Mouse (Mus musculus) forebrain, embryonic 14.5 days (tissue): ENCODE data around the gene Ano6. TPM values are rescaled to one million over a fixed set of nuclear protein-coding genes. Genes with fewer than 3 reads are reported as not detected.

Source experiments
- ATAC-seq: fragments of 200-750 bp; cut with Nextera tagmentation; 2 replicates; pipeline ENCODE4 v1.8.0; 2017; ENCODE audit warnings: mild to moderate bottlenecking, moderate library complexity
- DNase-seq: peaks from one replicate; pipeline ENCODE4 v3.0.0-alpha.2; 2015; ENCODE audit warnings: low spot score
- H3K27ac ChIP-seq: fragments of 300-500 bp; sonication (generic); 2 replicates; pipeline ENCODE4 v1.5.1; 2014; ENCODE audit warnings: low read depth, mild to moderate bottlenecking, control low read depth, low read length, moderate library complexity
- H3K27me3 ChIP-seq: fragments of 300-500 bp; sonication (generic); replicated peaks from 2 replicates; pipeline ENCODE4 v1.6.1; 2014; ENCODE audit warnings: low read length, control low read depth, mixed read lengths; ENCODE audit not compliant: control insufficient read depth, insufficient read depth
- H3K36me3 ChIP-seq: fragments of 300-500 bp; sonication (generic); 2 replicates; pipeline ENCODE4 v1.6.1; 2014; ENCODE audit warnings: low read length, control low read depth; ENCODE audit not compliant: control insufficient read depth, insufficient read depth
- H3K4me1 ChIP-seq: fragments of 300-500 bp; sonication (generic); 2 replicates; pipeline ENCODE4 v1.6.1; 2014; ENCODE audit warnings: antibody characterized with exemption, low read length, control low read depth; ENCODE audit not compliant: control insufficient read depth, insufficient read depth
- H3K4me2 ChIP-seq: fragments of 300-500 bp; sonication (generic); 2 replicates; pipeline ENCODE4 v1.6.1; 2014; ENCODE audit warnings: mild to moderate bottlenecking, control low read depth, low read length
- H3K4me3 ChIP-seq: fragments of 300-500 bp; sonication (generic); 2 replicates; pipeline ENCODE4 v1.5.1; 2014; ENCODE audit warnings: low read depth, low read length, control low read depth
- H3K9ac ChIP-seq: fragments of 300-500 bp; sonication (generic); 2 replicates; pipeline ENCODE4 v1.6.1; 2014; ENCODE audit warnings: mild to moderate bottlenecking, low read length, control low read depth, moderate library complexity
- H3K9me3 ChIP-seq: fragments of 300-500 bp; sonication (generic); replicated peaks from 2 replicates; pipeline ENCODE4 v1.6.1; 2016; ENCODE audit warnings: low read length, control low read depth, mixed read lengths; ENCODE audit not compliant: control insufficient read depth
- WGBS: fragments of 180-500 bp; shearing (Covaris S2); extraction: QIAGEN DNeasy Blood & Tissue Kit; methylation state at CpG from one replicate; pipeline ENCODE4 v1.1.7; 2014; 5-methylcytosine and 5-hydroxymethylcytosine counted together
- polyA plus RNA-seq: library from polyadenylated mRNA; unstranded; fragments of >200 nt; fragmentation: Nextera tagmentation; extraction: Ambion mirVana; gene quantifications from 2 replicates; pipeline ENCODE4 v1.2.1, GENCODE M21; 2014

Gene Ano6
- polyA plus RNA-seq, 1 experiment from 2014 or later, result 14.6 TPM

DNA sequence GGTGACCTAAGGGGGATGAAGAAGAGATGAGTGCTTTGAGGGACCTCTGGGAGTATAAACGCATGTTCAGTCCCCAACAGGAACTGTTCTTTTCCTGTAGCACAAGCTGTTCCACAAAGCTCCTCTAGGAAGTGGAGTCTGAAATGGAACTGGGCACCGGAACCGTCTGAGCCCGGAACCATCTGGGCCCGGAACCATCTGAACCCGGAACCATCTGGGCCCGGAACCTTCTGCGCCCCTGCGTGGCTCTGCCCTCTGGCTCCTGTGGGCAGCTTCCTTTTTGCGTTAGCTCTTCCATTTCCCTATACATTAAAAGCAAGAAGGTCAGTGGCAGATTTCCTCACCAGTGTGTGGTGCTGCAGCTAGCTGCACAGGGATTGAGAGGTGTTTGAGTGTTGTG lies 85.3 kb downstream of the Ano6 start:
- Histone ChIP-seq H3K9me3 (no peaks in the 10 kb centered on the region), H3K27ac (no peak overlapping the region), H3K4me2 (no peak overlapping the region), H3K4me1 (no peaks in the 10 kb centered on the region), H3K27me3 (no peaks in the 10 kb centered on the region), H3K4me3 (no peak overlapping the region), H3K36me3 (no peaks in the 10 kb centered on the region), H3K9ac (no peak overlapping the region)
- ATAC-seq (no peak), DNase-seq (no peak)
- WGBS, result 94% methylated on average over 10 of the region's 10 CpGs

DNA sequence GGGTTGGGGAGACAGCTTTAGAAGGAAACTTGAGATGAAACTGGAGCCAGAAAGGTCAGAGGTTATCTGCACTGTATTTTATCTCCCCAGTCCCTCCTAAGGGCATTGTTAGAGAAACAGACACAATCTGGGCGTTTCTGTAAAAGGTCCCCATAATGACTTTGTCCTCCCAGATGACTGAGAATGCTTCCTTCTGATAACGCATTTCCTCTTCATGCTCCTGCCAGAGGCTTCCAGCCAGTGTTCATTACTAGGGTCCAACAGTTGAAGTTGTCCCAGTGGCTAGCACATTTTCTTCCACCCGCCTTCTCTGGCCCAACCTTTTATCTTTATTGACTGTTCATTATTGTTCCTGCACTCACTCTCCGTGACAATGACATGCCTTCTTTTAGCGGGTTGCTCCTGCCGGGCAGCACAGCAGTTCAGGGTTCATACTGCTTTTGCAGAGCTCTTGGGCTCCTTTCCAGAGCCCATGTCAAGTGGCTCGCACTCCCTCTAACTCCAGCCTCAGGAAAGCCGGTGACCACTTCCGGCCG lies 90.0 kb downstream of the Ano6 start:
- DNase-seq (no peak), ATAC-seq (no peak)
- no peak overlapping the region for H3K9ac ChIP-seq
- no peak overlapping the region for H3K4me2 ChIP-seq
- H3K4me3 ChIP-seq, result no peak overlapping the region
- 60% methylated on average over 10 of the region's 10 CpGs for WGBS
- no peaks in the 10 kb centered on the region for H3K27me3 ChIP-seq
- no peaks in the 10 kb centered on the region for H3K9me3 ChIP-seq
- H3K4me1 ChIP-seq, result no peaks in the 10 kb centered on the region
- no peak overlapping the region for H3K27ac ChIP-seq
- no peaks in the 10 kb centered on the region for H3K36me3 ChIP-seq

DNA sequence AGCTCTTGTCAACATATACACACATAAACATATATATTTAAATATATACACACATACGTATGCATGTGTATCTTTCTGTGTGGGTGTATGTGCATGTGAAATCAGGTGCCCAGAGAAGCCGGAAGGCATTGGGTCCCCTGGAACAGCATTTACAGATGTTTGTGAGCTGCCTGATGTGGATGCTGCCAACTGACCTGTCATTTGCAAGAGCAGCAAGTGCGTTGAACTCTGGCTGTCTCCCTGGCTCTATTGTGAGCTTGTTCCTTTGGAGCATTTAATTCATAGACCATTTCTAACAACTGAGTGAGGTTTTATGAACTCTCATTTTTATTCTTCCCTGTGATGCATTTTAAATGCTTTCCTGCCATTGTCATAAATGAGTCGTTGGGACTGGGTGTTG lies 91.8 kb downstream of the Ano6 start:
- no peak overlapping the region for H3K27ac ChIP-seq
- H3K9me3 ChIP-seq, result no peaks in the 10 kb centered on the region
- 93% methylated on average over 4 of the region's 4 CpGs for WGBS
- H3K4me1 ChIP-seq, result no peaks in the 10 kb centered on the region; the same call in 1 of the 2 replicates
- no peaks in the 10 kb centered on the region for H3K27me3 ChIP-seq
- DNase-seq, result no peak
- ATAC-seq, result no peak
- H3K4me2 ChIP-seq, result no peak overlapping the region
- H3K4me3 ChIP-seq, result no peak overlapping the region
- H3K36me3 ChIP-seq, result no peaks in the 10 kb centered on the region
- no peak overlapping the region for H3K9ac ChIP-seq

DNA sequence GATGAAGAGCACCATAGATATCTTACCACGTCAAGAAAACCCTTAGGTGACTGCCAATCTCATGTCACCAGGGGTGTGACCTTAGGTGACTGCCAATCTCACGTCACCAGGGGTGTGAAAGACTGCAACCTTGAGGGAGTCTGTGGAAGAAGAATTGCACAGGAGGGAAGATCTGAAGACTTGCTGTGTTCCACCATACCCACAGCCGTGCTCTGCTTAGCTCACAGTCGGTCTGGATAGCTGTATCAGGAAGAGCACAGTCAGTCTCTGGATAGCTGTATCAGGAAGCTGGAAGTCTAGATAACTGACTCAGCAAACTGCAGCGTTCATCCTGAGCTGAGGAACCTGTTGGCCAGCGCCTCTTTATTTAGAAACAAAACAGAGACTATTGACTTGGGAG lies 92.9 kb downstream of the Ano6 start:
- WGBS, result 84% methylated on average over 6 of the region's 6 CpGs
- ATAC-seq (no peak), DNase-seq (no peak)
- Histone ChIP-seq H3K4me2 (no peak overlapping the region), H3K4me3 (no peak overlapping the region), H3K27ac (no peak overlapping the region), H3K9me3 (no peaks in the 10 kb centered on the region), H3K27me3 (no peaks in the 10 kb centered on the region), H3K4me1 (no peaks in the 10 kb centered on the region; the same call in 1 of the 2 replicates), H3K9ac (no peak overlapping the region), H3K36me3 (no peaks in the 10 kb centered on the region)

DNA sequence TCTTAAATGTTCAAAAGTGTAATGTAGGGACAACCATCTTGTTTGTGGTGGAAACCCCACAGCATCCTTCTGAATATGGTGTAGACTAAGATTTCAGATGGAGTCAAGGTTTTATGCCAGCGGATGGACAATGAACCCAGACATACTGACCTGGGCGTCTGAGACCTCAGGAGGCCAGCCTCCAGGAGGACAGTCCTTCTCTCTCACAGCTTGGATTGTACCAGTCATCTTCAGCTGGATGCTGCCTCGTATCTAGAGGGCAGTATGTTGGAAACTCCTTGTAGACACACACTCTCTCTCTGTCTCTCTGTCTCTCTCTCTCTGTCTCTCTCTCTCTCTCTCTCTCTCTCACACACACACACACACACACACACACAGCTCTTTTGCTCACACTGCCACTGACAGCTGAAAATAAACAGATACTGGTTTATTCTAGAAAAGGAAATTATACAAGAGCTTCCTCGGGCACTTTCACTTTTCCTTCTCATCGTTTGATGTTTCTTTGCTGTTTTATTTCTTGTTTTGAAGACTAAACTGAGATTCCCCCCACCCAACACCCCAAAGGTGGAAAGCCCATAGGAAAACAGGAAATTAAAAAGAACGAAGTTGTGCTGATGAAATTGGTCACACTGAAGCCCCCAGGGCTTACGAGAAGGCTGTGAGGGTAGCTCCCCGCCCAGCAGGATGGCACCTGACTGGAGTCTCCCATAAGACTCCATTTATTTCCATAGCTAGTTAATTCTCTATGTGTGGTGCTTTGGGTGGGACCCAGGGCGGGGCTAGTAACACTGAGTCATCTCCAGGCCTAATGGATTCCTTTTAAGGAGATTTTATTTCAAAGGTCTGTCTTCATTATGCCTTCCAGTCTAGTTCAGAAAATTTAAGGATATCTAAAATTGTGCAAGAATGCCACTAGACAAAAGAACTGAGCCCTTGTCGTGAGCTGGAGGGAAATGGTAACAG lies 94.3 kb downstream of the Ano6 start:
- H3K4me1 ChIP-seq, result no peaks in the 10 kb centered on the region; the same call in 1 of the 2 replicates
- no peak overlapping the region for H3K27ac ChIP-seq
- H3K4me3 ChIP-seq, result no peak overlapping the region
- H3K4me2 ChIP-seq, result no peak overlapping the region
- H3K36me3 ChIP-seq, result no peaks in the 10 kb centered on the region
- ATAC-seq (no peak), DNase-seq (no peak)
- WGBS, result 95% methylated on average over 10 of the region's 10 CpGs
- H3K9me3 ChIP-seq, result no peaks in the 10 kb centered on the region
- no peak overlapping the region for H3K9ac ChIP-seq
- no peaks in the 10 kb centered on the region for H3K27me3 ChIP-seq

DNA sequence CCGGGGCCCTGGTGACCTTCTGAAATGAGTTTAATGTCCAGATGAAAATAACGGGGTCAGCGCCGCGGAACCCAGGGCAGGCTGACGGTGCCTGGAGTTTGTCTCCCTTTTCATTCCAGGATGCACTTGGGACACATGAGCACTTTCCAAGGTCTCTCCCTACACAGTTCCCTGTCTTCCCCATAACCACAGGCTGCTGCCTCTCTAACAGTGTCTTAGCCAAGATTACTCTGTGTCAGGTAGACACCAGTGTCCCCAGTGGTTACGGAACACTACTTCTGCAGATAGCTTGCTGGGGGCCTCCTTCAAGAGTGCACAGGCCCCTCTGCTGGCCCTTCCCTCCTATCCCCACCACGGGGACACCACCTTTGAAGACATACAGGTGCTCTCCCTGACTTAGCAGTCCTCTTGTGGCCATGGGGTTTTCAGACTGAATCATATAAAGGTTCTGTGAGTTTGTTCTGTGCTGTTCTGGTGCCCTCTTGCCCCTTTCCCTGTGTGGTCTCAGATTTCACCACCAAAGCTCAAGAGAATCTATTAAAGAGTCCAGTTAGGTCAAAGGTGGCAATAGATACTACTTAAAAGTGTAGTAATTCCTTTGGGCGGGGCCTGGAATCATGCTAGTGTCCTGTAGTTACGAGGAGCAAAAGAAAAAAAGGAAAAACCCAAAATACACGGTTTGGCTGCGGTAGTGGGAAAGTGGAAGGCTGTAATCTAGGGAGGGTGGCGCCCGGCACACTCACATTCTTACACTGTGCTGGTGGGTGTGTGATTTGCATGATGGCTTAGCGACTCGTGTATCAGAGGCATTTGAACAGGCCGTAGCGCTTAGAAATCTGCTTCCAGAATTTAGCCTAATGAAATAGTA lies 95.5 kb downstream of the Ano6 start:
- Histone ChIP-seq H3K4me2 (no peak overlapping the region), H3K9me3 (no peaks in the 10 kb centered on the region), H3K27me3 (no peaks in the 10 kb centered on the region), H3K27ac (no peak overlapping the region), H3K4me1 (no peaks in the 10 kb centered on the region; the same call in 1 of the 2 replicates), H3K36me3 (no peaks in the 10 kb centered on the region), H3K9ac (no peak overlapping the region), H3K4me3 (no peak overlapping the region)
- 84% methylated on average over 18 of the region's 18 CpGs for WGBS
- ATAC-seq (no peak), DNase-seq (no peak)

DNA sequence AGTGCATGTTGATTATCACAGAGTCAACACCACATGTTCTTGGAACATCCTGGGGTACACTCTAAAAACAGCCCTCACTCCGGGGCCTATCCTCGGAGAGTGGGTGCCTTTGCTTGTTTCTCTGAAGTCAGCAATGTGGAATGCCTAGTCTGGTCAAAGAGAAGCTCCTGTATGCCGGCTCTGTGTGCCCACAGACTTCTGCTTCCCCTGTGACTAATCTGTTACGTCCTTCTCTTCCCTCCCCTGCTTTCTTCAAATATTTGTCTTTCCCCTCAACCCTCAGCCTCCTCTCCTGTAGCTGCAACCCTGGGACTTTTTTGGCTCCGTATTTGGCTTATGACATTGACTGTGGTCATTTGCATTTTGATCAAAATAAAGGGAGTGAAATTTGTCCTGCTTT lies 96.7 kb downstream of the Ano6 start:
- Histone ChIP-seq H3K27ac (no peak overlapping the region), H3K27me3 (no peaks in the 10 kb centered on the region), H3K4me3 (no peak overlapping the region), H3K9ac (no peak overlapping the region), H3K4me1 (no peaks in the 10 kb centered on the region; the same call in 1 of the 2 replicates), H3K36me3 (no peaks in the 10 kb centered on the region), H3K9me3 (no peaks in the 10 kb centered on the region), H3K4me2 (no peak overlapping the region)
- no peak for ATAC-seq
- no peak for DNase-seq
- WGBS, result 73% methylated on average over 5 of the region's 5 CpGs

DNA sequence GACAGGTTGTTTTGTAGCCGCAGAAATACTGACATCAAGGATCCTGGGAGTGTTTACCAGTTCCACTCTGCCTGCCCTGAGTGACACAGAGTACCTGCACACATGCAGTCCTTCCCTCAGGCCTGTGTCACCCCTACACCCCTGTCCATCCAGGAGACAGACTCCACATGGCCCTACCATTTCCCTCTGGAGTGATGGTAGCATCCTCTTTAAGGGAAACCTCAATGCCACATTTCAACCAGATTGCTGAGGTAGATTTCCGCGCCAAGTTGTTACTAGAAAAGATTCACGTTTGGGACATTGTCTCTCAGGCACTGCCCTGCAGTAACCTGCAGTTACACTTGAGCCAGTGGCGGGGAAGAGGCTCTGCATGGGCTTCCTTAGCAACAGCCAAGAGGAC lies 97.9 kb downstream of the Ano6 start:
- ATAC-seq (no peak), DNase-seq (no peak)
- no peaks in the 10 kb centered on the region for H3K9me3 ChIP-seq
- 86% methylated on average over 5 of the region's 5 CpGs for WGBS
- H3K4me3 ChIP-seq, result no peak overlapping the region
- no peak overlapping the region for H3K9ac ChIP-seq
- no peak overlapping the region for H3K4me2 ChIP-seq
- no peak overlapping the region for H3K27ac ChIP-seq
- no peaks in the 10 kb centered on the region; the same call in 1 of the 2 replicates for H3K4me1 ChIP-seq
- no peaks in the 10 kb centered on the region for H3K36me3 ChIP-seq
- no peaks in the 10 kb centered on the region for H3K27me3 ChIP-seq
